Mouse (Mus musculus): ENCODE data around the gene Ttc34.

The Ttc34 gene

DNA sequence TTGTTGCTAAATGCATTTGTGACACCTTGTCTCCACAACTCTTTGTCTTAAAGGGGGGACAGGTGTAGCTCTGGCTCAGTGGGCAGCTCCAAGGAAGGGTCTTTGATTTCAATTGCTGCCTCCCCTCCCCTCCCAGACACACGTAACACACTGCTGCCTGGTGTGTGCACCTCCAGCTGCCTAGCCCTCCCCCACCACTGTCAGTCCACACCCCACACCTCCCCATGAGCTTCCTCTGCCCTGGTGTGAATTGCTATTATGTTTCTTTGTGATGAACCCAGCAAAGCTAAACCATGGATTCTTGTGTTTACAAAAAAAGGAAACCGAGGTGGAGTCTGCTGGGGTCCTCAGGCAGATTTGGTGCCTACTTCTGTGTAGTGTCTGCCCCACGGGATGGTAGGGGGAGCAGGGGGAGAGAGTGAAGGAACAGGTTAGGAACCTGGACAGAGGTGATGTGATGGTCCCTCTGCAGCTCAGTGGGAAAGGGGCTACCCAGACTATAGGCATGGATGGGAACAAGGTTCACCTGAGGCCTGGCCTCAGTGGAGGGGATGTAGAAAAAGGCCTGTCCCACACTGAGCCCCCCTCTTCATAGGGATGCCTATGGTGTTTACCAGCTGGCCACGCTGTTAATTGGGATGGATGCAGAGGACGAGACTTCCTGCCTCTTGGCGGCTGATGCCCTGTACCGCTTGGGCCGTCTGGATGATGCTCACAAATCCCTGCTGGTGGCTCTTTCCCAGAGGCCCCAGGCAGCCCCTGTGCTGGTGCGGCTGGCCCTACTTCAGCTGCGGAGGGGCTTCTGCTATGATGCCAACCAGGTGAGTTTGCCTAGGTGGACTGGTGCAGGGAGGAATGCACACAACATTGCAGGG lies 20.3 kb downstream of the Ttc34 start:
- DNase-seq (ENCODE audit: low read depth): no peak

GRCm38 (mm10) chr4:154858601-154859000 lies 21.3 kb downstream of the Ttc34 start:
- DNase-seq (ENCODE audit: low read depth): no peak

DNA sequence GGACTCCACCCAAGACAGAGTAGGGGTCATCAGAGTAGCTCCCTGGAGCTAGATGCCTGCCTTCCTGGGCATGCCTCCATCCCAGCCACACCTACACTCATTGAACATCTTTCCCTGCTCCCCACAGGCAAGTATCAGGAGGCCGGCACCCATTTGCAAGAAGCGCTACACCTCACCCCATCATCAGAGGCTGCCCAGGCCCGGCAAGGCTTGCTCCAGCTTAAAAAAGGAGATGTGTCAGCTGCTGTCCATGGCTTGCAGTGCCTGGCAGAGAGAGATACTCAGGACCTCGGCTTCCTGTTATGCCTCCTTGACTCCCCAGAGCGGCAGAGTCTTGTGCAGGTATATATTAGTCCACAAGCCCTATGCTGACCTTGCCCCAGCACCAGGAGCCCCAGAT lies 24.7 kb downstream of the Ttc34 start:
- DNase-seq (ENCODE audit: low read depth): no peak

DNA sequence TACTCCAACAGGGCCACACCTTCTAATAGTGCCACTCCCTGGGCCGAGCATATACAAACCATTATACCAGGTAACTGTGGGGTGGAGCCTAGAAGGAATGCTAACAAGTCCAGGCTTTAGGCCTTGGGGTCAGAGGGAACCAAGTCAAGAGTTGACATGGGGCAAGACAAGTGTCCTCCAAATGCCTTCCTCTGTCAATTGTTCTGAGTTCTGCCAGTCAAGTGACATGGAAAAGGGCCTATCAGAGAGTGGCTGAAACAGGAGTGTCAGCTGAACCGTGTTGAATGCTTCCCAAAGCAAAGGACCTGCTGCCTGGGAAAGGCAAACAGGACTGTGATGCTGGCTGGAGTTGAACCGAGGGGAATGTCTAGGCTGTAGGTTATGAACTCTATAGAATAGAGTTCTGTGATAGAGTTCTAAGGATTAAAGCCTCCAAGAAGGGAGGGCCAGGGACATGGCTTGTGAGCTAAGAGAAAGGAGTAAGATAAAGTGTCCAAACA lies 26.2 kb downstream of the Ttc34 start:
- no peak for DNase-seq (ENCODE audit: low read depth)

DNA sequence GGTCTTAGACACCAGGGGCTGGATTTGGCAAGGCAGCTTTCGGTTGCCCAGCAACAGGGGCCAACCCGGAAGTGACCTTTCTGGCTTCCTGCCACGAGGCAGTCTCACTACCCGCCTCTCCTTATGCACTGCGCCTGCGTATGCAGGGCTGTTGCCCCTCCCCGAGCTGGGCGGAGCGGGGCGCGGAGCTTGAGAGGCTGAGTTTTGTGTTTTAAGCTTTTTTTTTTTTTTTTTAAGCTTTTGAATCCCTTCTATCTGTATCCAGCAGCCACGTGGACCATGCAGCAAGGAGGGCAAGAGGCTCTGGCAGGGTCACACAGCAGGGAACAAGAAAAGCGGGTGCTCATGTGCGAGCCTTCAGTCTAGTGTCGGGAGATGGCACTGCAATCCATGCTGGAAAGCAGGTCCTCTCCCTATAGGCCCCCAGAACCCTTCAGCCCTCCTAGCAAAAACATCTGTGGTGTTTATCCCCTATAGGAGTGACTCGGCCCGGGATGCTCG lies 27.1 kb downstream of the Ttc34 start:
- DNase-seq (ENCODE audit: low read depth): peak; percentile 79

- DNase-seq (ENCODE audit: low read depth): no peak
These were observed 27.9 kb downstream of the Ttc34 start for GRCm38 (mm10) chr4:154864961-154865760.

GRCm38 (mm10) chr4:154866391-154866790 lies 29.1 kb downstream of the Ttc34 start:
- no peak for DNase-seq (ENCODE audit: low read depth)

GRCm38 (mm10) chr4:154867257-154867656 lies 30.0 kb downstream of the Ttc34 start:
- DNase-seq (ENCODE audit: low read depth): no peak

- DNase-seq (ENCODE audit: low read depth): no peak
These were observed 32.2 kb downstream of the Ttc34 start, which contains the start of gene Mmel1 for GRCm38 (mm10) chr4:154869440-154869839. Mmel1 (plus strand) TSS chr4:154869585.

DNA sequence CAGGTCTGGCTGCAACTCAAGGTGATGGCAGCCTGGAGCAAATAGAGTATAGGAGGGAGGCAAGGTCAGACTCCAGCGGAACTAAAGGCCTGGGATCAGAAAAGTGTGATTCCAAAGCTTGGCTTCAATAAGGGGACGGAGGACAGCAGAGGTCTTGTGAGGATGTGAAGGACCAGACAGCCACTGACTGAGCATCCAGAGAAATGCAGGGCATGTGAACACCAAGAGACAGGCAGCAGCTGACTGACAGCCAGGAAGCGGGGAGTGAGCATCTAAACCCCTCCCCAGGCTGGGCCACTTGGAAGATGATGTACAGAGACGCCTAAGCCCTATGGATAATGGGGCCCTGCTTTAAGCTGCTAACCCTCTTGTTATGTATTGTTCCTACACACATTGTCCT lies 33.5 kb downstream of the Ttc34 start:
- no peak for DNase-seq (ENCODE audit: low read depth)

- DNase-seq (ENCODE audit: low read depth): no peak
These were observed 34.5 kb downstream of the Ttc34 start for GRCm38 (mm10) chr4:154871757-154872251.

- no peak for DNase-seq (ENCODE audit: low read depth)
These were observed 35.9 kb downstream of the Ttc34 start for GRCm38 (mm10) chr4:154873186-154873585.

DNA sequence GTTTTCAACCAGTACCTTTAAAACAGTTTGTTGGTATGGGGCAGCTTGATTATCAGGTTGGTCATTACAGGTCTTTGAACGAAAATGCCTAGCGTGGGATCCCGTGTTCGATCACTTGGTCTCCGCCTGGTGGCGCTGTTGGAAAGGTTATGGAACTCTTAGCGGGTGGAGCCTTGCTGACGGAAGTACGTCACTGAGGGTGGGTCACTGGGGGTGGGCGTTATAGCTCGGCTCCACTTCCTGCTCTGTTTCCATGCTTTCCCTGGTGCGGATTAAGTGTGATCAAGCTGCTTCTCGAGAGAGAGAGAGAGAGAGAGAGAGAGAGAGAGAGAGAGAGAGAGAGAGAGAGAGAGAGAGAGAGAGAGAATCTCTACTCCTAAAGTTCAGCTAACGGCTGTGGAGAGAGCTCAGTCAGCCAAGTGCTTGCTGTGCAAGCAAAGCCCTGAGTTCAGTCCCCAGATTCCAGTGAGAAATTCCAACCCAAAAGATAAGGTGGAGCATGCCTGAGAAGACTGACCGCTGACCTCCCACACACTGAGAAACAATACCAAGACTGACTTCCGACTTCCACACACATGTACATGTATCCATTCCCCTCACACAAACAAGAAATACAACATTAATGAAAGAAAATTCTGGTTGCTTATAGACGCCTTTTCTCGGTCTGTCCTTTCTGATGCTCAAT lies 40.7 kb downstream of the Ttc34 start:
- DNase-seq (ENCODE audit: low read depth): peak; percentile 93

GRCm38 (mm10) chr4:154880730-154881129 lies 43.5 kb downstream of the Ttc34 start:
- DNase-seq (ENCODE audit: low read depth): peak; percentile 72

DNA sequence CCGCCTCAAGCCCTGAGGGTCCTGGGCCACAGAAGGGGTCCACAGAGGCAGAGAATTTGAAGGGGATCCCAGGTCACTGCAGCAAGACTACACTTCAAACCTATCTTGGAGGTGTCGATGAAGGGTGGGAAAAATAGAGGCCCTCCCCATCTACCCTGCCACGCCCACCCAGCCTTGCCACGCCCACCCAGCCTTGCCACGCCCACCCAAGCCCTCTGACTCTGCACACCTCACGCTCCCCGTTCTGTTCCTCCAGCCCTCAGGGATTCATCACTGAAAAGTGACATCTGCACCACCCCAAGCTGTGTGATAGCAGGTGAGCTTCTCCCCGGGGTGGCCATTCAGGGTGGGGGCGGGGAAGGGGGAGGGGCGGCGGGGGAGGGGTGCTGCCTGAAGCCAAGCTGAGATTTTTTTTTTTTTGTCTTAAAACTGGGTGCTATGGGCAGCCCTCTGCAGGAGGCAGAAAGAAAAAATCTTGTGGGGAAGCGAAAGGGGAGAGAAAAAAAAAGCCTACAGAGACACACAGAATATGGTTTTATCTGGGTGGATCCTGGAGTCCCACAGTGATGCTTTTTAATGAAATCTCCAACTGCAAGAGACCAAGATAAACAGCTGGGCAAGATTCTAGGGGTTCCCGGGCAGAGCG lies 44.9 kb downstream of the Ttc34 start:
- DNase-seq (ENCODE audit: low read depth): no peak

DNA sequence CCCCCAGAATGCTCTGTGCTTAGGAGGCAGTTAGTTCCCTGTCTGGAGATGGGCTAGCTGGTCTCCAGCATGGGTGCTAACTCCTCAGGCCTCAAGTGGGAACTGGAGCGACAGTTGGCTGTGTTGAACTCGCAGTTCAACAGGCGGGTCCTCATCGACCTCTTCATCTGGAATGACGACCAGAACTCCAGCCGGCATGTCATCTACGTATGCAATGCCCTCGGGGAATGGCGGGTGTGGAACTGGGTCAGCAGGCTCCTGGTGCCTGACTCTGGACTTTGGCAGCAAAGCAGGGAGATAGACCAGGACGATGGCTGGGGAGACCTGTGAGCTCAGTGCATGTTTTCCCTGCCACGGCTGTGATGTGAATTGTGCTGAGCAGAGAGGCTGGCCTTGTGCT lies 48.2 kb downstream of the Ttc34 start:
- no peak for DNase-seq (ENCODE audit: low read depth)

GRCm38 (mm10) chr4:154886876-154887592 lies 49.8 kb downstream of the Ttc34 start:
- no peak for DNase-seq (ENCODE audit: low read depth)

DNA sequence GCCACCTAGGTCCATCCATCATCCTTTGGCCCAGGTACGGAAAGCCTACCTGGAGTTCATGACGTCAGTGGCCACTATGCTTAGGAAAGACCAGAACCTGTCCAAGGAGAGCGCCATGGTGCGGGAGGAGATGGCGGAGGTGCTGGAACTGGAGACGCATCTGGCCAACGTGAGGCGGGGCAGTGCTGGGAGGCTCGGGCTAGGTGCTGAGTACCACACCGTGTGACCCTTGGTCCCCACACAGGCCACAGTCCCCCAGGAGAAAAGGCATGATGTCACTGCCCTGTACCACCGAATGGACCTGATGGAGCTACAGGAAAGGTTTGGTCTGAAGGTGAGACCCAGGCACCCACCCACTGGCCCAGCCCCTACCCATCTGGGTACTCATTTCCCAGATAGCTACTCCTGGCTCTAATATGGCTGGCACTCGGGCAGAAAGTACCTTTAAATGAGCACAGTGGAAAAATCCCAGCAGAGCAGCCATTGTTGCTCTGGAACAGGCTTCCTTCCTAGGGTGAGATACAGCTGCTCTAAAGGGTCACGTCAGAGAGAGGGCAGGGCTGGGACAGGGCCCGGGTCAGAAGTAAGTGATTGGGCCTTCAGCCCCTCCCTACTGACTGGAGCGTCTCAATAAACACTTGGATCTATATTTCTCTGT lies 50.5 kb downstream of the Ttc34 start:
- DNase-seq (ENCODE audit: low read depth): no peak

GRCm38 (mm10) chr4:154890887-154891286 lies 53.6 kb downstream of the Ttc34 start:
- no peak for DNase-seq (ENCODE audit: low read depth)

GRCm38 (mm10) chr4:154895549-154895948 lies 58.3 kb downstream of the Ttc34 start:
- DNase-seq (ENCODE audit: low read depth): no peak
